Mouse (Mus musculus) B cell, adult 2 months (primary cell): ENCODE data around the gene Pgbd1.
"Not testable (repeated sequence)": the region's sequence is repeated elsewhere in the genome, so short reads cannot be mapped to it uniquely, and the experiment has no call there.

ENCODE experiments used
- DNase-seq, 2 experiments: peaks; one replicate each; pipeline ENCODE4 v3.0.0; 2022

Pgbd1 gene

DNA sequence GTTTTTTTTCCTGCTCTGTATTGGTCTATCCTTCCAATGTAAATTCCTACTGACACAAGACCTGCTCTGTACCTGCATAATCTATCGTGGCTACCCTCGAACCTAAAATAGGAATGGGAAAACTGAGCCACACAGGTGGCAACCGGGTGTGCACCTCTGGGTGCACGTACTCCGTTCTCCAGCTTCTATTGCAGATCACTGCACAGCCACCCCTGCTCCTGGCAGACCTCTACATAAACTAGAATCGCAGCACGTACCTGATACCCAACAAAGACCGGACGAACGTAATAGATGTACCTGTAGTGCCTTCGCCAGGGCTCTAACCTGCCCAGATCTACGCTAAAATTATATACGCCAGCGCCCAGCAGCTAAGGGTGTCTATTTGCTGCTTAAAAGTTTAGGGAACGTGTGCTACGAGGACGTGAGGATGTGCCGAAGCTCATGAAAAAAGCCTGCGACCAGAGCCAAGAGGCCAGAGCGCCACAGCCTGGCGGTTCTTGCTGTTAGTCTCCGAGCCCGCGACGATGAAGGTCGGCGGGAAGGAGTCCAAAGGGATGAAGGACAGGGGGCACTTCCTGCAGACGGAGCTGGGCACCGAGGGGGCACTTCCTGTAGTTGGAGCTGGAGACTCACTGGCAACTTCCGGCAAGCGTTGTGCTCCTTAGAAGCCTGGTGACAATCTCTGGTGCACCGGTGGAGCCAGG, at the start of gene Pgbd1:
Gene Pgbd1, minus strand, starts transcription at position 556 of the 704 bp plus-strand sequence.
- peak; percentile 29 to 39 for DNase-seq

- DNase-seq, result no peak
These were observed 46.0 kb upstream of the Pgbd1 start for GRCm38 (mm10) chr13:21486881-21487280.

DNA sequence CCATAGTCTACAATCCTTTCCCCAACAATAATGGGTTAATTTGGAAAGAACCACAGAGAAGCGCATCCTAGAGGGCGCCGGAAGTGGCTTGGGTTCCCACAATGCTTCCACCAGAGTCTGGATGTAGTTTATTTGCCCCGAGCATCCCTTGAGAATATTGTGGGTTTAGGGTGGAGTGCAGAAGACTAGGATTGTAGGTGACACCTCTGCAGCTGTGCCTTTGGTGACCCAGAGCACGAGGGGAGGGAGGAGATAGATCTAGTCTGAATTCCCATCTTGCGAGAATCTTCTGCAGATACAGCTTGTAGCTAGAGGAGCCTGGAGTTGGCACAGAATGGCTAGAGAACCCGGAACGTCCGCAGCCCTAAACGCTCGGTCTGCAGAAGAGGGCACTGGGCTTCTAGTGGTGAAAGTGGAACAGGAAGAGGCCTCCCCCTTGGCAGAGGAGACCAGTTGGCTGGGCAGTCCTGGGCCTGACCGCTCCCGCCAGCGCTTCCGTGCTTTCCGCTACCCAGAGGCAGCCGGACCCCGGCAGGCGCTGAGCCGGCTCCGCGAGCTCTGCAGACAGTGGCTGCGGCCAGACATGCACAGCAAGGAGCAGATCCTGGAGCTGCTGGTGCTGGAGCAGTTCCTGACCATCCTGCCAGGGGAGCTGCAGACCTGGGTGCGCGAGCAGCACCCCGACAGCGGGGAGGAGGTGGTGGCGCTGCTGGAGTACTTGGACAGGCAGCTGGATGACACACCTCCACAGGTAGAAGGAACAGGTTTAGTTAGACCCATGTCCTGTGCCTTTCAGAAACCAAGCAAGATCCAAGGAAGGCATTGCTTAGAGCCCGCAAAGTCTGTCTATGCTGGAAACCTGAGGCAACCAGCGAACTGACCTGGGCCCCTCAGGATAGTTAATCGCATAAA, 38.2 kb upstream of the Pgbd1 start, which contains the start of the genes Zkscan4 and Gm10065:
Gene Zkscan4, plus strand, starts transcription at position 149 of the 912 bp plus-strand sequence.
Gene Gm10065, minus strand, starts transcription at position 683 of the 912 bp plus-strand sequence.
- DNase-seq, result not testable (repeated sequence)

DNA sequence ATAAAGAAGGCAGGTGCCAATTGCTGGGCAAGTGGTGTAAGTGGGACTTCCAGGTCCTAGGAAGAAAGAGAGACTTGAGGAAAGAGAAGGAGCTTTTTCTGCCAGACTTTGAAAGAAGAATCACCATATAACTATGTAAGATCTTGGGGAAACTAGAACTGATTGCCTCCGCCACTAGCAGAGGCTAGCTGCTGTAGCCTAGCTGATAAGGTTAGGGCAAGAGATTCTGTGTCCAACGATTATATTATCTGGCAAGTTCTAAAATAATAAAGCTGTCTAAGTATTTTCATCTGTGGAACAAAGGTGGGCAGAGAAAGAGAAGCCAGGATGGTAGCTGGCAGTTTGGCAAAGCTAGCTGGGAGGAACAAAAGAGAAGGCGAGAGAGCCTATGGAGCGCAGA, 31.6 kb upstream of the Pgbd1 start:
- no peak for DNase-seq

DNA sequence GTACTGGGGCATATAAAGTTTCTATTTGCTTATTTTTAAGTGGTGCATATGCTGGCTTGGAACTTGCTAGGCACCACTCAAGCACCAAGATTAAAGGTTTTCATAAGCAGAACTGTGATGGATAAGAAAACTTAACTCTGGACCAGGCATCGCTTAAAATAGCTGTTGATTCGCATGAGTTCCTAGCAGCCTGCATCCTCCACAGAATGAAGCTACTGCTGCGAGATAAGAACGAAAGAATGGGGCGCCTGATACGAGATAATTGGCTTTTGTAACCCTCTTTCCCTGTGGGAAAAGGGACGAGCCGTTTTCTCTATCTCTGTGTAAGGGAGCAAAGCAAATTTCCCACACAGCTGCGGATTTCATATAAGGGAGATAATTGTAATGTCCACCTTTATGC, 28.2 kb upstream of the Pgbd1 start:
- DNase-seq, result no peak

GRCm38 (mm10) chr13:21468061-21469019, 27.5 kb upstream of the Pgbd1 start, which contains the start of gene Nkapl:
Gene Nkapl, minus strand, starts transcription at chr13:21468509.
- peak; percentile 64 to 72 for DNase-seq

DNA sequence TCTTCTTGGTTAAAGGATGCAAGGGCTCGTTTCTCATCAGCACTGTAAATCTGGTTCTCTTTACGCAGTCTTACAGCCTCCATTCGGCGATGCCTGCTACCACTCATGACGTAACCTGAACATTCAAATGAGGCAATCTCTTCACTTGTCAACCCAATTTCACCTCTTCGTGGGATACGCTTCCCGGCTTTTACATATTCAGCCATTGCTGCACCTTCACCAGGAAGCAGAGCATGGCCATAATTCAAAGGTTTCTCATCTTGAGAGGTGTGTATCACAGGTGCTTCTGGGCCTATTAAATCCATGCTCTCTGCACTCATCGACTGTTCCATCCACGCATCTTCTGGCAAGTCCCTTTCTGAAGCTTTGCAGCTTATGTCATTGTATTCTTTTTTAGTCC, 26.5 kb upstream of the Pgbd1 start:
- DNase-seq, result no peak

DNA sequence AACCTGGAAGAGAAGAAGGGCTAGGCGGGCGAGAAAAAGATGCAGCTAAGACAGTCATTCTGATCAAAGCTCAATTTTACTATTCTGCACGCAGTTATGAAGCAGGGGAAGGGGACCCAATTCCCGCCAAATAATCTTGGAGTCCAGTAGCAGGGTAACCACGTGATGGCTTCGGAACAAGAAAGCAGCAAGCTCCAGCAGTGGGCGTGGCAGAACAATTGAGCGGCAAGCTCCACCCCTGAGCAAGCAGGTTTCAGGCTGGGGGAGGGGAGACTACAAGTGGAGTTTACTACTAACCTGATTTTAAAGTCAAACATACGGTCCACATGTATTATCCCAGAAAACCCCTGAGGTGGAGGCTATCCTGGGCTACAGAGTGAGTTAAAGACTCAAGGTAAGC, 21.7 kb upstream of the Pgbd1 start:
- not testable (repeated sequence) for DNase-seq

DNA sequence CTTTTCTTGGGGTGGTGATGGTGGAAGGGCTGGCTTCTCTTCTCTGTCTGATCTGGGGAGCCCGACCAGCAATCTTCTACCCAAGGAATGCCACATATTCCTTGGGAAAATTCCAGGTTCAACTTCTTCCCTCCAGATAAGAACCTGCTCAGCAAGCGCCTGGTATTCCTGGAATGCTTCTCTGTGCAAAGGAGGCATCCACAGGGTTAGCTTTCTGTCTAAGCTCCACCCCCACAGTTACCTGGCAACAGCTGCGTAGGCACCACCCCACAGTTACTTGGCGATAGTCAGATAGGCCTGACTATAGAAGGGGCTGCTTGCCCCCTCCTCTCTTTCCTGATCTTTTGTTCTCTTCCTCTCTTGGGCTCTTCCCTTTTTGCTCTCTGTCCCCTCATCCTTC, 15.5 kb upstream of the Pgbd1 start:
- DNase-seq, result no peak

DNA sequence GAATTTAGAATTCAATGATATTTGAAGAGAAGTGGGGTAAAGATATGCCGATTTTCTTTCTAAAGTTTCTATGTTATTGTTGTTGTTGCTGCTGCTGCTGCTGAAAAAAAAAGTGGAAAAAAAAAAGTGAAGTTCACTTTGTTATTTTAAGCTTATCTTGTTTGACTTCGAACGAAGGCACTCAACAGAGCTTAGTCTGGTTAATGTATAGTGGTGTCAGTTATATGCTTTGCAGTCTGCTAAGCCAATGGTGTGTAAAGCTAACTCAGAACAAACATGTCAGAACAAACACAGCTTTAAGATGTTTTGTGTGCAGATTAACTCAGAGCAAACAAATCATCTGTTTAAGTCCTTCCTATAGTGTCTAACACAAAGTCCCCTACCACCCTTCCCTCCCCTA, 13.3 kb upstream of the Pgbd1 start:
- DNase-seq, result no peak

DNA sequence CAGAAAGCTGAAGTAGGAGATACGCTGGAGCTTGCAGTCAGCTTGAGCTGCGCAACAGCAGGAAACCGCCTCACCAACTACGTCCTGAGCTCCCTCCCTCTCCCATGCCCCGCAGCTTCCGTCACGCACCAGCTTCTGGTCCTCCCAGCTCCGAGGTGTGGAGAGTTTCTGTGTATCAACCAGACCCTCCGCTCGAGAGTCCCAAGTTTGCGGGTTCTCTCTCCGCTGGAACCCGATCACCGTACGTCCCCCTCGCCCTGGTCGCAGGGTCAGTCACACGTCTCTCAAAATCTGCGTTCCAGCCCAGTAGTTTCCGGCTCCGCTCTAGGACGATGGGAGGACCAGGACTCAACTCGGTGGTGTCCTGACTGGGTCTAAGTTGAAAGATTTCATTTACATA, 12.6 kb upstream of the Pgbd1 start, which contains the start of gene Zscan26:
Gene Zscan26, minus strand, starts transcription at position 282 of the 400 bp plus-strand sequence.
- DNase-seq, result peak; percentile 86 to 87

DNA sequence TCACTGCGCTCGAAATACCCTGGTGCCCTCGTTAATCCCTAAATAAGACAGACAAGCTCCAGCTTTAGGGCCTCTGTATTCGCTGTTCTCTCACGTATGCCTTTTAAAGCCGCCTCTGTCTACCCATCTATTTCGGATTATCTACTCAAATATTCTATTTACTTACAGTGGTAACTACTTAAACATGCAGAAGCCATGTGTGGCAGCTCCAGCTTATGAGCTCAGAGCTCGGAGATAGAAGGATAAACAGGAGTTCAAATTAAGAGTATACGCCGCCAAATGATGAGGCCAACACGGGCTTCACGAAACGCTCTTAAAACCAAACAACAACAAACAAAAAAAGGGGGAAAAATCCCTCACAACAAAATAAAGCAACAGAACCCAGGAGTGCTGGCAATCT, 12.2 kb upstream of the Pgbd1 start:
- DNase-seq, result no peak

DNA sequence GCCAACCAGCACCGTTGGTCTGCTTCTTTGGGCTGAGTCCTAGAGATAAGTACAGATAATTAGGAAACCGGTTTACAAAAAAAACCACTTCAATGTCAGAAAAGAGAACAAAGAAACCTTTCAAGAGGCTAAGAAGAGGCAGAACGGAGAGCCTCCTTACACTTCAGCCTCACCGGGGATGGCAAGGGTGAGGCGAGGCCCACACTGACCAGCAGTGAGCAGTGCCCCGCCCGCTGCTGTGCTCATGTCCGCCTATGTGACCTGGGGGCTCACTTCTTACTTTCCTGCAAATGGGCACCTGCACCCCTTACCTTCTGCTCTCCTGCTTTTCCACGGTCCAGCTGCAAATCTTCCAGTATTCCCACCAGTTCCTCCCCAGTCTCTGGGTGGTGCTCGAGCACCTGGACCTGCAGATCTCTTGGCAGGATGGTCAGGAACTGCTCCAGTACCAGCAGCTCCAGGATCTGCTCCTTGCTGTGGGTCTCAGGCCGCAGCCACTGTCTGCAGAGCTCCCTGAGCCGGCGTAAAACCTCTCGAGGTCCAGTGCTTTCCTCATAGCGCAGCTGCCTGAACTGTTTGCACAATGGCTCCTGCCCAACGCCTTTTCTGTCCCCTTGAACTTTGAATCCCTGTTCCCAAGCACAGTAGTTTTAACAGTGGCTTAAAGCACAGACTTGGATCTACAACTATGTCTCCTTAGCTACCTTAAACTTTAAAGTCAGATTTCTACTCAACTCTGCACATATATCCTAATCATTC, 7.2 kb upstream of the Pgbd1 start:
- DNase-seq, result no peak

GRCm38 (mm10) chr13:21446796-21447195, 5.9 kb upstream of the Pgbd1 start:
- DNase-seq, result no peak

GRCm38 (mm10) chr13:21441207-21441572, 332 bp upstream of the Pgbd1 start:
- no peak for DNase-seq

DNA sequence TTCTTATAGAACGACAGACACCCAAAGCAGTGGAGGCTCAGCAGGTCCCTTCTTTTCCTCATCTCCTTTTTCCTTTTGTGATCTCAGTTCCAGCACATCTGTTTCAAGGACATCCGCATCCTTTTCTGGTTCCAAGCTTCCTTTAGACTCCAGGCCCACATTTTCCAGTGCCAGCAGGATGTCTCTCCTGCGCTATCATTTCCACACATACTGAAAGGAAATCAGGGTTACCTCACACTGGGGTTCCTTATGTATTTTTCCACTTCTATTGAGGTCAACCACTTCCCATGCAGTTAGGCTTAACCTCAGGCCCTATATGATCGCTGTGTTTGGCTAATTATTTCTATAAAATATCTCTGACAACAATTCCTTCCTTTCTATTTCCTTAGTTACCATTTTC, 5.4 kb downstream of the Pgbd1 start:
- no peak for DNase-seq

DNA sequence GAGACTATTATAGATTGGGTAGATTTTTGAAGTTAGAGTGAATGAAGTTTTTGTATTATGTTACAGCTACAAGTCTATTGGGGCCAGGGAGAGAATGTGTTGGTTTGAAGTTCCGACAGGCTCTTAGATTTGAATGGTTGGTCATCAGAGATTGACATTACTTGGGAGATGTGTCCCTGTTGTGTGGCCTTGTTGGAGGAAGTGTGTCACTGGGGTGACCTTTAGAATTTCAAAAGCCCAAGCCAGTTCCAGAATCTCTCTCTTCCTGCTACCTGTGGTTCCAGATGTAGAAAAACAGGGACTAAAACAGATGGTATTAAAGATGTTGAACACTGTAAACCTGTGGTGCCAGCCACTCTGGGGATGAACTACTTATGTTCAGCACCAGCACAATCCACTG, 13.2 kb downstream of the Pgbd1 start:
- DNase-seq, result no peak

- no peak for DNase-seq
These were observed 17.6 kb downstream of the Pgbd1 start for GRCm38 (mm10) chr13:21423301-21423700.

- DNase-seq, result no peak
These were observed 22.0 kb downstream of the Pgbd1 start for GRCm38 (mm10) chr13:21418865-21419264.

DNA sequence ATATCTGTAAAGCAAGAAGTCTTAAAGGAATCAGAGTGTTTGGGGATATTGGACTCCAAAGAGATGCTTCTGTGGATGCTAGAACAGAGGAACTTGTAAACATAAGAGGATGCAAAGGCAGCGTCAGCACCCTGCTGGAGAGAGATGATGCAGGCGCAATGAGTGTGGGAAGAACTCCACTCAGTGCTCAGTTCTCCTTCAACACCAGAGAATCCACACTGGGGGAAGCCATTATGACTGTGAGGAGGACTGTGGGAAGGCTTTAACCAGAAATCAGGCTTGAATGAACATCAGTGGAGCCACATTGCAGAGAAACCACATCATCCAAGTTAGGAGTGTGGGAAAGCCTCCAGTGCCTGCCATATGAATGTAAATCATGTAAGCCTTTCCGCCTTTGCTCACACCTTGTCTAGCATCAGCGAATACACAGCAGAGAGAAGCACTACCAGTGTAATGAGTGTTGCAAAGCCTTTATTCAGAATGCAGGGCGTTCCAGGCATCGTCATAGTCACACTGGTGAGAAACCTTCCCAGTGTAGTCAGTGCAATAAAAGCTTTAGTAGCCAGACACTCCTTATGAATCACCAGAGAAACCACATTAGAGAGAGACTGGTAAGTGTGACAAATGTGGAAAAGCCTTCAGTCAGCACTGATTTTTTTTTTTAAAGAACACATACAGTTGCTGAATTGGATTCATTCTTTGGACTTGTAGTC, 23.4 kb downstream of the Pgbd1 start:
- DNase-seq, result no peak

- DNase-seq, result no peak
These were observed 25.1 kb downstream of the Pgbd1 start for GRCm38 (mm10) chr13:21415750-21416149.
